In the genomic region with DNA sequence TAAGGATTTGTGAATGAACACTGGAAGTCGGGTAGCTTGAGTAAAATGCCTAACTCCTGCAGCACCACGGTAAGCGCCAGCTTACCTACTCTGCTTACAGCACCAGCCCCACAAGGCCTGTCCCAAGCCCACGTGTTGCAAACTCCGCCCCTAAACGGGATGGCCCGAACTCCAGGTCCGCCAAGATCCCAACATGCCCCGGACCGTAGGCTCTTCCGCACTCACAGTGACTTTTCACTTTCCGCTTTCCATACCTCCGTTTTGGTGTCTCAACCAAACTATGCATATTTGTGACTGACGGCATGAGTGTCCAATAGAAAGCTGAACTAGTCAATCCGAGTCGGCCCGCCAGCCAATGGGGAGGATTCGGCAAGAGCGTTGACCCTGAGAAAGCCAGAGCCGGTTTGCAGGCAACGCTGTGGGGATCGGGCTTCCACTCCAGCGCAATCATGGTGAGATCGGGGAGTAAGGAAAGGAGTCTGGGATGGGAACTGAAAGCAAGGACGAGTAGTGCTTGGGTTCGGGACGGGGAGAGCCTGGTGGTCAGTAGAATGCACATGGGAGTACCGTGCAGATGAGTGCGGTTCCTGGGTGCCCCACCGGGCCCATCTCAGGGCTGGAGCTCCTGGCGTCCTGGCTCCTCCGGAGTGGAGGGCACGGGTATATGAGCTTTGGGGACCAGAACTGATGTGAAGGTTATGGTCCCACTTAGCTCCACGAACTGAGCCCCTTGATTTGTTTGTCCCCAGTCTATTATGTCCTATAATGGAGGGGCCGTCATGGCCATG, we compare ENCODE assay signal across 8 mouse cellular contexts. TPM values are rescaled to one million over a fixed set of nuclear protein-coding genes. Genes with fewer than 3 reads are reported as not detected.
DNase-seq lines count a peak whose midpoint lies in the region; ATAC-seq and TF ChIP-seq lines count a peak whose summit lies in the region.

A gene (plus strand): TSS at position 361 of the 788 bp plus-strand sequence.

- TF ChIP-seq CTCF in lung, postnatal 0 days (IDR thresholded peaks at IDR 0.05), result no peak

- peak within 1 kb of the TSS; percentile 77 for H3K4me2 ChIP-seq in lung, postnatal 0 days (replicated peaks; ENCODE audit: low read depth, low read length)

- H3K4me3 ChIP-seq in hindbrain, embryonic 10.5 days, result peak within 1 kb of the TSS; percentile 85
- H3K4me3 ChIP-seq in lung, postnatal 0 days (ENCODE audit: low read depth, low read length), result peak within 1 kb of the TSS; percentile 66

- H3K36me3 ChIP-seq in hindbrain, embryonic 10.5 days, result peaks cover 35% of the 10 kb centered on the region
- no peaks in the 10 kb centered on the region; the same call in 1 of the 2 replicates for H3K36me3 ChIP-seq in lung, postnatal 0 days (ENCODE audit: insufficient read depth, low read length)

- TF ChIP-seq EP300 in lung, postnatal 0 days (IDR thresholded peaks at IDR 0.05), result 0 out of 2 replicates have a peak, but pooled peaks have one; percentile 49

- peak within 1 kb of the TSS; percentile 91 for H3K27ac ChIP-seq in hindbrain, embryonic 10.5 days
- H3K27ac ChIP-seq in lung, postnatal 0 days (ENCODE audit: low read length), result peak within 1 kb of the TSS; percentile 89

- ATAC-seq in frontal cortex, adult (ENCODE audit: low TSS enrichment), result peak; percentile 79
- peak; percentile 88 for ATAC-seq in lung, postnatal 0 days

- H3K9me3 ChIP-seq in hindbrain, embryonic 10.5 days, result no peaks in the 10 kb centered on the region
- H3K9me3 ChIP-seq in lung, postnatal 0 days (ENCODE audit: low read length), result no peaks in the 10 kb centered on the region

- H3K27me3 ChIP-seq in hindbrain, embryonic 10.5 days (ENCODE audit: insufficient read depth, poor library complexity, severe bottlenecking), result no peaks in the 10 kb centered on the region
- H3K27me3 ChIP-seq in lung, postnatal 0 days (replicated peaks; ENCODE audit: insufficient read depth, low read length), result no peaks in the 10 kb centered on the region

- peak; percentile 100 for DNase-seq in MN1 (ENCODE audit: low spot score)
- peak; percentile 100 for DNase-seq in cerebellum, adult 9-10 months
- peak; percentile 97 for DNase-seq in hindbrain, embryonic 10.5 days (ENCODE audit: low spot score)
- DNase-seq in layer of hippocampus, adult 9-11 months, result peak; percentile 100
- peak; percentile 100 for DNase-seq in lung, postnatal 0 days (ENCODE audit: low spot score)
- peak; percentile 99 for DNase-seq in ovary, postnatal 14 days (ENCODE audit: low spot score)
- peak; percentile 98 for DNase-seq in thymus, postnatal 14 days

- under 1% methylated on average over 35 of the region's 35 CpGs for WGBS in hindbrain, embryonic 10.5 days
- under 1% methylated on average over 35 of the region's 35 CpGs for WGBS in lung, postnatal 0 days

- peak within 1 kb of the TSS; percentile 67 for H3K9ac ChIP-seq in lung, postnatal 0 days (replicated peaks; ENCODE audit: low read depth)

- peaks cover 46% of the 10 kb centered on the region for H3K4me1 ChIP-seq in hindbrain, embryonic 10.5 days (replicated peaks)
- H3K4me1 ChIP-seq in lung, postnatal 0 days (ENCODE audit: insufficient read depth, low read depth, low read length), result peaks cover 13% of the 10 kb centered on the region

RNA-seq across cellular contexts. Expression of the gene that starts here (rescaled TPM):
- polyA plus RNA-seq in hindbrain, embryonic 10.5 days (2016; fragmentation: Nextera tagmentation; extraction: Ambion mirVana), result 642 and 643 TPM in 2 replicates
- polyA plus RNA-seq in lung, postnatal 0 days (2015; fragmentation: Nextera tagmentation; extraction: Ambion mirVana), result 350 and 419 TPM in 2 replicates

Comparison
In these comparisons a context has a peak if more than half of its experiments do, and no peak if none do; other contexts are left out.
1. Peak in every context shown above with its lines: DNase-seq, ATAC-seq, H3K4me3 ChIP-seq and H3K27ac ChIP-seq.